10 mouse cellular contexts compared by ENCODE assay signal in genomic region chr11:119162959-119163733, GRCm38 (mm10).
DNase-seq lines count a peak whose midpoint lies in the region; ATAC-seq lines count a peak whose summit lies in the region.
"Had no signal": no experiment of that assay in that cellular context is flagged by ENCODE, and none has a peak within 500 bp of the region (broad histone marks: within the 10 kb centered on the region; RNA-seq: fewer than 3 reads in every experiment).

No protein-coding gene starts in this region.

- peaks cover 8% of the 10 kb centered on the region for H3K27me3 ChIP-seq in heart, embryonic 13.5 days (replicated peaks)
- peaks cover 13% of the 10 kb centered on the region for H3K27me3 ChIP-seq in heart, embryonic 10.5 days (ENCODE audit: insufficient read depth, poor library complexity, severe bottlenecking)
- H3K27me3 ChIP-seq in neural tube, embryonic 12.5 days (replicated peaks): peaks cover 5% of the 10 kb centered on the region; the same call in 1 of the 2 replicates
- H3K27me3 ChIP-seq: hindbrain, embryonic 15.5 days had no signal

- DNase-seq in heart, embryonic 10.5 days (ENCODE audit: low spot score): no peak
- DNase-seq in neural tube, embryonic 10.5 days (ENCODE audit: extremely low spot score, low spot score): no peak
- peak; percentile 41 for DNase-seq in lung, postnatal 14 days
- DNase-seq in thymus, postnatal 36 days: peak; percentile 49 to 73
- no peak for DNase-seq in left cerebral cortex, adult 8-10 months (ENCODE audit: low spot score in 2 of 2)
- DNase-seq: left cerebral cortex, postnatal 4 days had no signal

- H3K4me3 ChIP-seq in heart, embryonic 13.5 days: no peak overlapping the region
- H3K4me3 ChIP-seq in heart, embryonic 10.5 days: no peak overlapping the region
- H3K4me3 ChIP-seq in neural tube, embryonic 12.5 days: no peak overlapping the region
- H3K4me3 ChIP-seq: hindbrain, embryonic 15.5 days had no signal

- 70% methylated on average over 22 of the region's 22 CpGs for WGBS in heart, embryonic 13.5 days
- WGBS in heart, embryonic 10.5 days: 73% methylated on average over 22 of the region's 22 CpGs
- WGBS in neural tube, embryonic 12.5 days: 73% methylated on average over 22 of the region's 22 CpGs

- H3K9me3 ChIP-seq in heart, embryonic 13.5 days: no peaks in the 10 kb centered on the region
- H3K9me3 ChIP-seq in heart, embryonic 10.5 days: no peaks in the 10 kb centered on the region
- no peaks in the 10 kb centered on the region for H3K9me3 ChIP-seq in neural tube, embryonic 12.5 days
- H3K9me3 ChIP-seq: hindbrain, embryonic 15.5 days had no signal

- ATAC-seq in heart, embryonic 13.5 days (ENCODE audit: extremely low read depth, insufficient number of reproducible peaks, low FRiP score, low TSS enrichment): no peak
- ATAC-seq in neural tube, embryonic 12.5 days (ENCODE audit: low FRiP score, low read depth): no peak
- ATAC-seq in frontal cortex, adult (ENCODE audit: low TSS enrichment): no peak

- H3K36me3 ChIP-seq in heart, embryonic 13.5 days: no peaks in the 10 kb centered on the region
- H3K36me3 ChIP-seq in heart, embryonic 10.5 days: no peaks in the 10 kb centered on the region
- no peaks in the 10 kb centered on the region for H3K36me3 ChIP-seq in neural tube, embryonic 12.5 days
- H3K36me3 ChIP-seq: hindbrain, embryonic 15.5 days had no signal

- peak overlapping the region; percentile 58; the same call in 1 of the 2 replicates for H3K27ac ChIP-seq in heart, embryonic 13.5 days (replicated peaks)
- H3K27ac ChIP-seq in heart, embryonic 10.5 days: no peak overlapping the region
- H3K27ac ChIP-seq in neural tube, embryonic 12.5 days: no peak overlapping the region
- H3K27ac ChIP-seq: hindbrain, embryonic 15.5 days had no signal

- peak overlapping the region; percentile 15; the same call in 1 of the 2 replicates for H3K4me2 ChIP-seq in heart, embryonic 13.5 days
- 0 out of 2 replicates have a peak overlapping the region, but pooled peaks have one; percentile 2 for H3K4me2 ChIP-seq in neural tube, embryonic 12.5 days (replicated peaks)
- H3K4me2 ChIP-seq: hindbrain, embryonic 15.5 days had no signal

- no peak overlapping the region for H3K9ac ChIP-seq in heart, embryonic 13.5 days
- H3K9ac ChIP-seq in neural tube, embryonic 12.5 days: no peak overlapping the region
- H3K9ac ChIP-seq: hindbrain, embryonic 15.5 days had no signal

- peaks cover 37% of the 10 kb centered on the region for H3K4me1 ChIP-seq in heart, embryonic 13.5 days
- peaks cover 37% of the 10 kb centered on the region for H3K4me1 ChIP-seq in heart, embryonic 10.5 days
- peaks cover 36% of the 10 kb centered on the region for H3K4me1 ChIP-seq in neural tube, embryonic 12.5 days

Comparison
In these comparisons a context has a peak if more than half of its experiments do, and no peak if none do; other contexts are left out.
1. DNase-seq: peak in lung, postnatal 14 days (single experiment) and thymus, postnatal 36 days (2 of 2); none in heart, embryonic 10.5 days (single experiment), neural tube, embryonic 10.5 days (single experiment) and left cerebral cortex, adult 8-10 months (0 of 2).